Mouse (Mus musculus) ES-E14 (cell line): ENCODE results near the gene Gm44503. TPM values are rescaled to one million over a fixed set of nuclear protein-coding genes. Genes with fewer than 3 reads are reported as not detected.

ENCODE experiments used
- DNase-seq: peaks from one replicate; pipeline ENCODE4 v3.0.0-alpha.2; 2013; ENCODE audit warnings: low read depth, low spot score
- H3K27ac ChIP-seq: 2 replicates; pipeline ENCODE4 v1.5.1; 2012; ENCODE audit warnings: low read depth, mild to moderate bottlenecking, low read length, moderate library complexity, mixed read lengths; ENCODE audit not compliant: poor library complexity, insufficient read depth, severe bottlenecking
- H3K36me3 ChIP-seq: 2 replicates; pipeline ENCODE4 v1.6.1; 2012; ENCODE audit warnings: mild to moderate bottlenecking, low read length, moderate library complexity, mixed read lengths; ENCODE audit not compliant: control insufficient read depth, poor library complexity, insufficient read depth, severe bottlenecking
- H3K4me1 ChIP-seq, 2 experiments: fragments of 150-350 bp in 1 of 2; sonication (generic) in 1 of 2; 2 replicates each; pipeline ENCODE4 v1.6.1; 2012; ENCODE audit warnings: low read length in 2 of 2, mild to moderate bottlenecking in 1 of 2, mixed read lengths in 1 of 2; ENCODE audit not compliant: control insufficient read depth in 2 of 2, insufficient read depth in 2 of 2, poor library complexity in 1 of 2
- H3K4me3 ChIP-seq, 2 experiments: fragments of 150-350 bp in 1 of 2; sonication (generic) in 1 of 2; 2 replicates each; pipeline ENCODE4 v1.5.1; 2012; ENCODE audit warnings: low read length in 2 of 2, low read depth in 1 of 2, mild to moderate bottlenecking in 1 of 2, mixed read lengths in 1 of 2; ENCODE audit not compliant: insufficient read depth in 1 of 2, poor library complexity in 1 of 2, severe bottlenecking in 1 of 2
- H3K9ac ChIP-seq: 2 replicates; pipeline ENCODE4 v1.6.1; 2012; ENCODE audit warnings: low read depth, mild to moderate bottlenecking, low read length, mixed read lengths; ENCODE audit not compliant: poor library complexity, insufficient read depth, severe bottlenecking
- H3K9me3 ChIP-seq: fragments of 150-350 bp; sonication (generic); 2 replicates; pipeline ENCODE4 v1.6.1; 2012; ENCODE audit warnings: low read depth, mild to moderate bottlenecking, low read length; ENCODE audit not compliant: control insufficient read depth, insufficient read depth
- CHD2 ChIP-seq: IDR thresholded peaks from 2 replicates; pipeline ENCODE4 v1.6.1; 2014; ENCODE audit warnings: mild to moderate bottlenecking, low read depth, low read length, inconsistent platforms
- HCFC1 ChIP-seq: IDR thresholded peaks from 2 replicates; pipeline ENCODE4 v1.6.1; 2012; ENCODE audit warnings: low read length, inconsistent platforms, borderline replicate concordance; ENCODE audit not compliant: insufficient read depth
- MAFK ChIP-seq: IDR thresholded peaks from 2 replicates; pipeline ENCODE4 v1.6.1; 2014; ENCODE audit warnings: mild to moderate bottlenecking, low read depth, low read length, inconsistent platforms; ENCODE audit not compliant: insufficient read depth
- ZC3H11A ChIP-seq: IDR thresholded peaks from 2 replicates; pipeline ENCODE4 v1.6.1; 2012; ENCODE audit warnings: low read depth, mild to moderate bottlenecking, inconsistent platforms, low read length, borderline replicate concordance
- ZNF384 ChIP-seq: IDR thresholded peaks from 2 replicates; pipeline ENCODE4 v1.6.1; 2012; ENCODE audit warnings: low read depth, low read length, inconsistent platforms
- in situ Hi-C, 2 experiments: fragments of 600-800 bp; cut with MboI; formaldehyde crosslinking; loops; one replicate each; pipeline ENCODE4 v1.15.1; 2025; ENCODE audit warnings: low sequenced_read_pairs in 2 of 2, inconsistent platforms in 1 of 2; ENCODE audit not compliant: unreplicated experiment in 2 of 2
- total RNA-seq: library from RNA; depleted of rRNA; stranded (reverse); fragments of 300-350 nt; gene quantifications from 2 replicates; pipeline ENCODE4 v1.2.3, GENCODE M21; 2012

Gene Gm44503
- total RNA-seq, 1 experiment: 0.04 TPM

DNA sequence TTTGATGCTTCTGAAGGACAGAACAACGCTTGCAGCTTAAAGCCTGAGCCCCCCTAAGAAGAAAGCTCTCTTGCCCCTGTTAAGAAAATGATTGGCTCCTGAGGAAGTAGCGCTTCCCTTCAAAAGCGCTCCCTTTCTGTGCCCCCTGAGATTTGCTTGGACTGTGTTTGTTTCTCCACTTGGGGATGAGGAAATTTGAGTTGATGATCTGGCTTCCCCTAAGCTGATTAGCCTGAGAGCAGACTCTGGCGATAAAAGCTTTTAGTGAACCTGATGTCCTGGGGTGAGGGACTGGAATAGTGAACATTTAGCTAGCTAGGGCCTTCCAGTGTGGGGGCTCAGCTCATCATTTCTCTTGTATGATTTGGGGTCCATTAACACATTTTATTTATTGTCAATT lies 90.3 kb downstream of the Gm44503 start:
- Histone ChIP-seq H3K36me3 (no peaks in the 10 kb centered on the region), H3K27ac (no peak overlapping the region), H3K9me3 (no peaks in the 10 kb centered on the region), H3K4me1 (no peaks in the 10 kb centered on the region; a peak in 2 of 4 replicates), H3K4me3 (no peak overlapping the region), H3K9ac (no peak overlapping the region)
- DNase-seq: no peak
- TF ChIP-seq MAFK (no peak), HCFC1 (no peak), CHD2 (no peak), ZC3H11A (no peak), ZNF384 (no peak)
- in situ Hi-C loops: loop anchor here in 1 of 2 experiments (5.0 kb wide), 1 partner anchor 33 kb away; no protein-coding TSS in a partner anchor

DNA sequence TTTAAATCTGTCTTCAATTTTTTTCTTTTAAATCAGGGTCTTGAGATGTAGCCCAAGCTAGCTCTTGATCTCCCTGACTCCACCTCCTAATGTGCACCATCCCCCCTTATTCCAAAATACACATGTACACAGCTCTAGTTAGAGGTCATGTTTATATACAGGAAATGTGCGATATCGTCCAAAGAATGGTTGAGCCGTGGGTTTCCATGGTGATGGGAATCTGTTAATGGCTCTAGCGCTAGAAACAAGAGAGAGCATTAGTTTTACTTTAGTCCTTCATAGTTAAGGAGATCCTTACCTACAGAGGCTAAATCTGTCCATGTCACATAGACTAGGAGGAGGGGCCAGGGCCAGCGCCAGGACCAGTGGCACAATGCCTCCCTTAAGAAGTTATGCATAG lies 91.2 kb downstream of the Gm44503 start:
- no peak for TF ChIP-seq ZC3H11A
- TF ChIP-seq ZNF384: no peak
- Histone ChIP-seq H3K9me3 (no peaks in the 10 kb centered on the region), H3K36me3 (no peaks in the 10 kb centered on the region), H3K4me3 (no peak overlapping the region), H3K4me1 (peaks cover under 1% of the 10 kb centered on the region in 2 experiments; a peak in 3 of 4 replicates), H3K27ac (no peak overlapping the region), H3K9ac (no peak overlapping the region)
- DNase-seq: no peak
- in situ Hi-C loops: loop anchor here in 1 of 2 experiments (5.0 kb wide), 1 partner anchor 32 kb away; no protein-coding TSS in a partner anchor

DNA sequence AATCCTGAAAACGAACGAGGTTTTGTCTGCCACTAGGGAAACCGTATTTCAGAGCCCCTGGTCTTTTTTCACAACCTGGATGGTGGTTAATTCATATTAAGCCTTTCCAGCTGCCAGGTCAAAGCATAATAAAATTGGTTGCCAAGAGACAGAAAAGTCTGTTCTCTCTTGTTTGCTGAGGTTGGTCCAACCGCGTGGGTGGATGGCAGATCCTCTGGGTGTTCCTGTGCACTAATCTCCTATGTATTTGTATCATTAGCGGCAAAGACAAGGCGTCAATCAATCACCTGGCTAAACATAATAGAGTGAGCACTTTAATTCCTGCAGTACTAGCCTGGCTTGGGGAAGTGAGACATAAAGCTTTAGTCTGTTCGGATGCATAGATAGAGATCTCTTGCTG lies 92.0 kb downstream of the Gm44503 start:
- DNase-seq: no peak
- Histone ChIP-seq H3K27ac (no peak overlapping the region), H3K4me3 (no peak overlapping the region), H3K9ac (no peak overlapping the region), H3K4me1 (peaks cover 5 to 8% of the 10 kb centered on the region in 2 experiments; a peak in 3 of 4 replicates), H3K36me3 (no peaks in the 10 kb centered on the region), H3K9me3 (no peaks in the 10 kb centered on the region)
- in situ Hi-C loops: no loop called here
- TF ChIP-seq ZC3H11A (no peak), HCFC1 (no peak), MAFK (no peak), CHD2 (no peak), ZNF384 (no peak)

DNA sequence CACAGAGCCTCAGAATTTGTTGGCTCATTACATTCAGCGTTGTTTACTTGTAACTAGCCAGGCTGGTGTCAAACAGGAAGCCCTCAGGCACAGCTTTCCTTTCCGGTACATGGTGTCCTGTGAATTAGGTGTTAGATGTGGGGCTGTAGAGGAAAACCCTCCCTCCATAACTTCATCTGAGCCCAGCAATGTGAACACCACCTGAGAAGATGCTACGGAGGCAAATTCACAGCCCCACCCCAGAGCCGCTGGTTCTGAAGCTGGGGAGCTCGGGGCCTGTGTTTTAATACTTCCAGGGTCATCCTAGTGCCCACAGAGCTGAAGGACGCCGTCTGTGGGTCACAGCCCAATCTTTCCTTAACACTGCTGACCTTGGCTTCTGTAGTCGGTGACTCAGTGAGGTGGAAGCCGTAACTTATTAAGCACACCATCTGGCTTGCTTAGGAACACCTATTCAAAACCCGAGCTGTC lies 96.8 kb downstream of the Gm44503 start:
- H3K9me3 ChIP-seq: no peaks in the 10 kb centered on the region
- H3K27ac ChIP-seq: peak overlapping the region; percentile 16; the same call in 1 of the 2 replicates
- no peak overlapping the region for H3K4me3 ChIP-seq
- TF ChIP-seq ZC3H11A (no peak), HCFC1 (no peak), MAFK (no peak), CHD2 (no peak)
- peaks cover 5 to 11% of the 10 kb centered on the region in 2 experiments; a peak in 3 of 4 replicates for H3K4me1 ChIP-seq
- H3K36me3 ChIP-seq: no peaks in the 10 kb centered on the region
- in situ Hi-C loops: no loop called here
- no peak for DNase-seq
- no peak overlapping the region for H3K9ac ChIP-seq

DNA sequence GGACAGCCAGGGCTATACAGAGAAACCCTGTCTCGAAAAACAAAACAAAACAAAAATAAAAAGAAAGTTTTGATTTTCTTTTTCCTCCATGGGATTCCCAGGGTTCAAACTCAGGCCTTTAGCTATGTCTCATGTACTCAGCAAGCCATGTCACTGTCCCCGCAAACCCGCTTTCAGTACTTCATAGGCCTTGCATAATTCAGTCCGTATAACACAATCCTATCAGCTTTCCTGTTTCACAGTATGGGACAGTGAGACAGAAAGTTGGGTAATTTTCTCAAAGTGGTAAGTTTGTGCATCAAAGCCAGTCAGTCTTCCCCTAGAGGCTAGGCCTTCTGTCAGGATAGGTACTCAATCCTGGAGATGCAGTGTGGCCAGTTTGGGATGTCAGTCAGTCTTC lies 100.6 kb downstream of the Gm44503 start:
- no peak for TF ChIP-seq CHD2
- TF ChIP-seq HCFC1: no peak
- TF ChIP-seq ZC3H11A: no peak
- no peak for TF ChIP-seq ZNF384
- TF ChIP-seq MAFK: no peak
- no peaks in the 10 kb centered on the region for H3K36me3 ChIP-seq
- in situ Hi-C loops: no loop called here

More for the DNA sequence above, 100.6 kb downstream of the Gm44503 start:
- H3K27ac ChIP-seq: no peak overlapping the region
- H3K4me3 ChIP-seq: no peak overlapping the region
- DNase-seq: no peak
- H3K9me3 ChIP-seq: no peaks in the 10 kb centered on the region
- no peak overlapping the region for H3K9ac ChIP-seq
- peaks cover 9 to 21% of the 10 kb centered on the region in 2 experiments for H3K4me1 ChIP-seq
